Mouse (Mus musculus): ENCODE measurements around the gene Rassf3. TPM values are rescaled to one million over a fixed set of nuclear protein-coding genes. Genes with fewer than 3 reads are reported as not detected.

Gene Rassf3
- polyA plus RNA-seq, 1 experiment = 0.07 TPM

DNA sequence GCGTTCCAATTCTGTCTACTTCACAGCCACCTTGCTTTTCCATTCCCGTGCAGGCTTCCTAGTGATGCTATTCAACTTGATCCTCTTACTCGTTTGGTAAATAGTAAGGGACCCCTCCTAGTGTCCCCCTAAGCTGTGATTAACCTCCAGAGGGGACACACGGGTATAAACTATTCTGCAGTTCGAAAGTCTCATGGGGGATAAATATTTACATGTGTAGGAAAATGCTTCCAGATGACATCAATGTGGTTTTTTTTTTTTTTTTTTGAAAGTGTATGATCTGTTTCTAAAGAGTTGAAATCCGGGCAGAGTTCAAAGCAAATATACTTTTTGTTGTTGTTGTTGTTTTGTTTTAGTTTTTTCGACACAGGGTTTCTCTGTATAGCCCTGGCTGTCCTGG lies 29.8 kb upstream of the Rassf3 start:
- Histone ChIP-seq H3K4me3 (replicated peaks) (peak overlapping the region; percentile 58), H3K4me1 (ENCODE audit: control insufficient read depth) (peaks cover 54% of the 10 kb centered on the region), H3K9me3 (ENCODE audit: control insufficient read depth, low read length) (no peaks in the 10 kb centered on the region), H3K36me3 (ENCODE audit: control insufficient read depth) (no peaks in the 10 kb centered on the region), H3K27me3 (ENCODE audit: control insufficient read depth) (no peaks in the 10 kb centered on the region)
- no peak for TF ChIP-seq GATA1 (IDR thresholded peaks at IDR 0.05; ENCODE audit: low read length)
- no peak for TF ChIP-seq TAL1 (IDR thresholded peaks at IDR 0.05; ENCODE audit: low read length)

DNA sequence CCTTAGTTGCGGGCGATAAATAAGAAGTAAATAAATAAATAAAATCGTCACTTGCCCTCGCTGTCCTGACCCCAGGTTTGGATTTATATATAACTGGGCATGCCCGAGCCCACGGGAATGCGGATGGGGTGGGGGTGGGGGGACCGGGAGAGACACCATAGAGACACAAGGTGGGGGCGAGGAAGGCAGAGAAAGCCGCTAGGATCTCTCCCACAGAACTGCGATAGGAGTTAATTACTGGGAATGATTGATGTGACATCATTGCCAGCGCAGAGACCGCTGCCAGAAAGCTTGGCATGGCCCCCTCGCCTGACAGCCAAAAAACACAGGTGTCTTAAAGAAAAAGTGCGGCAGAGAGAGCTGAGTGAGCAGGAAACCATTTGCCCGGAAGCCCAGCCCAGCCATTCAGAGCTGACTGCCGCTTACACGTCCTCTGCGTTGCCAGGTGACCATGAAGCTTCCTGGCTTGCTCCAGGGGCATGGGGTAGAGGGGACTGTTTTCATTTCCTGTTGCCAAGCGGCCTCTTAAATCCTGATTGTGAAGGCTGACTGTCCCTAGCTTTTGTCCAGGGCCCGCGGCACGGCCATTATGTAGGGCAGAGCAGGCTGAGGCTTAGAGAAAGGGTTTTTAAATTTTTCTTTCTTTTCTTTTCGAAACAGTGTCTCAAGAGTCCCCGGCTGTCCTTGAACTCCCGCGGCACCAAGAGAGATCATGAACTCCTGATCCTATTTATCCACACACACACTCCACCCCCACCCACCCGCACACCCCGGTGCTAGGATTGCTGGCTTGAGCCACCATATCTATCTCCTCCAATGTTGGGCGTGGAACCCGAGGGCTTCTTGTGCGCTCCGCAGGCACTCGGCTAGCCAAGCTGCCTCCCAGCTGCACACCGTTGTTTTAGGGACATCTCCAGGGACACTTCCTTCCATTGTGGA lies 29.1 kb upstream of the Rassf3 start:
- Histone ChIP-seq H3K9me3 (ENCODE audit: control insufficient read depth, low read length) (no peaks in the 10 kb centered on the region), H3K27me3 (ENCODE audit: control insufficient read depth) (no peaks in the 10 kb centered on the region), H3K4me3 (replicated peaks) (peak overlapping the region; percentile 58), H3K36me3 (ENCODE audit: control insufficient read depth) (no peaks in the 10 kb centered on the region), H3K4me1 (ENCODE audit: control insufficient read depth) (peaks cover 51% of the 10 kb centered on the region)
- TF ChIP-seq TAL1 (IDR thresholded peaks at IDR 0.05; ENCODE audit: low read length) (no peak), GATA1 (IDR thresholded peaks at IDR 0.05; ENCODE audit: low read length) (no peak)

DNA sequence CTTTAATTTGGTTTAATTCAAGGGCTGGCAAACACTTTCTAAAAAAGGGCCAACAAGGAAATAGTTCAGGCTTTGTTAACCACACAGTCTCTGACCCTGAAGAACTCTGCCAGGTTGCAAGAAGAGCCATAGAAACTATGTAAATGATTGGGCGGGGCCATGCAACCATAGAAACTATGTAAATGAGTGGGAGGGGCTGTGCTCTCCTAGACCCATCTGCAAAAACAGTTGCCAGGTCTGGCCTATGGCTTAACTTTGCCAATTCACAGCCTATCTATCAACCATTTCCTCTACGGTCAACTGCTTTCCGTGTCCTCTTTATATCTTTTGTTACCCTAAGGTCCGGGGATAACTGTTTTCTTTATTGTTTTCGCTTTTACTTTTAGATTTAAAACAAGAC lies 25.0 kb upstream of the Rassf3 start:
- Histone ChIP-seq H3K27me3 (ENCODE audit: control insufficient read depth) (no peaks in the 10 kb centered on the region), H3K4me3 (replicated peaks) (no peak overlapping the region), H3K9me3 (ENCODE audit: control insufficient read depth, low read length) (no peaks in the 10 kb centered on the region), H3K4me1 (ENCODE audit: control insufficient read depth) (peaks cover 28% of the 10 kb centered on the region), H3K36me3 (ENCODE audit: control insufficient read depth) (no peaks in the 10 kb centered on the region)
- TF ChIP-seq TAL1 (IDR thresholded peaks at IDR 0.05; ENCODE audit: low read length) (no peak), GATA1 (IDR thresholded peaks at IDR 0.05; ENCODE audit: low read length) (no peak)

DNA sequence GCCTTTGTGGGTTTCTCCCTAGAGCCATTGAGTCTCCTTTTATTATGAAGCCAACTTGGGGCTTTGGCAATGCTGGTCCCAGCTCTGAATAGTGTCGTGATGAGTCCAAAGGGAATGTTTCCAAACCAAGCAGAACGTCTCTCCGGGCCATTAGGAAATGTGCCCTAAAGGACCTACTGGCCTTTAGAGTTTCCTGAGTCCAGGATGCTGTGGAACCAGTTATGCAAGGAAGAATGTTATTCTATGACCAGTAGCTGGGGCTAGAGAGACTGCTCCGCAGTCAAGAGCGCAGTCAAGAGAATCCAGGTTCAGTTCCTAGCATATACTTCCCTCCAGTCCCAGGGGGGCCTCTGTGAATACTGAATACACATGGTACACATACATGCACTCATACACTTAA lies 23.9 kb upstream of the Rassf3 start:
- TF ChIP-seq TAL1 (IDR thresholded peaks at IDR 0.05; ENCODE audit: low read length) = no peak
- no peak for TF ChIP-seq GATA1 (IDR thresholded peaks at IDR 0.05; ENCODE audit: low read length)
- Histone ChIP-seq H3K36me3 (ENCODE audit: control insufficient read depth) (no peaks in the 10 kb centered on the region), H3K4me1 (ENCODE audit: control insufficient read depth) (peaks cover 19% of the 10 kb centered on the region), H3K9me3 (ENCODE audit: control insufficient read depth, low read length) (no peaks in the 10 kb centered on the region), H3K27me3 (ENCODE audit: control insufficient read depth) (no peaks in the 10 kb centered on the region), H3K4me3 (replicated peaks) (no peak overlapping the region)

DNA sequence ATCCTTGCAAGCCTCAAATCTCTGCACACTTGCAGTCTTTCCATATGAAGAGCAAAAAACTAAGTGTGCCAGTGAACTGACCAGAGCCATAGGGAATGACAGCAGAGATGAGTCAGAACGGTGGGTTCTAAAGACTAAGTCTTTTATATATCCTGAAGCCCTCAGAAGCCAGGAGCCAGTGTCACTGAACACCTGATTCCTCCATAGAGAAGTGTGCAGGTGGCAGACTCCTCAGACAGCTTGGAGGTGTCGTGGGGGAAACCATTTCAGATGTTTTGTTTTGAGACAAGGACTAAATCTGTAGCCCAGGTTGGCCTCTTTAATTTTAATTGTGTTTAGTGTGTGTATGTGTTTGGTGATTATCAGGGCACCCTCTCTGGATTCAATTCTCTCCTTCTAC lies 22.9 kb upstream of the Rassf3 start:
- H3K4me1 ChIP-seq (ENCODE audit: control insufficient read depth) = peaks cover 13% of the 10 kb centered on the region
- no peak overlapping the region for H3K4me3 ChIP-seq (replicated peaks)
- H3K36me3 ChIP-seq (ENCODE audit: control insufficient read depth) = no peaks in the 10 kb centered on the region
- TF ChIP-seq TAL1 (IDR thresholded peaks at IDR 0.05; ENCODE audit: low read length) (no peak), GATA1 (IDR thresholded peaks at IDR 0.05; ENCODE audit: low read length) (no peak)
- no peaks in the 10 kb centered on the region for H3K9me3 ChIP-seq (ENCODE audit: control insufficient read depth, low read length)
- no peaks in the 10 kb centered on the region for H3K27me3 ChIP-seq (ENCODE audit: control insufficient read depth)

DNA sequence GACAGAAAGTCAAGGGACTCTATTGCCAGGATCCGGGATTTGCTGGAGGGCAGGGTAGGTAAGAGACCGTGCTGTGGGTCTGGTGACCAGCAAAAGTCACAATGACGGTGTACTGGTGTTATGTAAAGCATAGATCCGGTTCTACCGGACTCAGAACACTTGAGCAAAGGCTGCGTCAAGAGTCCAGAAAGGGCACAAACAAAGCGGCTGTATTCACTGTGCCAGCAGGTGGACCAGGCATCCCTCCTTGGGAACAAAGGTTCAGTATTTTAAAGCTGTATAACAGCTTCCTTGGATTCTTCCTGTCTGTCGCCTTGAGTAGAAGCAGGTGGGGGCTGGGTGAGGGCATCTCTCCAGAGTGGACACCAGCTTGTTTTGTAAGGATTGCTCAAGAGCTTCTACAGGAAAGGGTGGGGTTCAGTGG lies 22.3 kb upstream of the Rassf3 start:
- Histone ChIP-seq H3K4me1 (ENCODE audit: control insufficient read depth) (peaks cover 17% of the 10 kb centered on the region), H3K27me3 (ENCODE audit: control insufficient read depth) (no peaks in the 10 kb centered on the region), H3K36me3 (ENCODE audit: control insufficient read depth) (no peaks in the 10 kb centered on the region), H3K4me3 (replicated peaks) (no peak overlapping the region), H3K9me3 (ENCODE audit: control insufficient read depth, low read length) (no peaks in the 10 kb centered on the region)
- TF ChIP-seq GATA1 (IDR thresholded peaks at IDR 0.05; ENCODE audit: low read length) (no peak), TAL1 (IDR thresholded peaks at IDR 0.05; ENCODE audit: low read length) (no peak)

DNA sequence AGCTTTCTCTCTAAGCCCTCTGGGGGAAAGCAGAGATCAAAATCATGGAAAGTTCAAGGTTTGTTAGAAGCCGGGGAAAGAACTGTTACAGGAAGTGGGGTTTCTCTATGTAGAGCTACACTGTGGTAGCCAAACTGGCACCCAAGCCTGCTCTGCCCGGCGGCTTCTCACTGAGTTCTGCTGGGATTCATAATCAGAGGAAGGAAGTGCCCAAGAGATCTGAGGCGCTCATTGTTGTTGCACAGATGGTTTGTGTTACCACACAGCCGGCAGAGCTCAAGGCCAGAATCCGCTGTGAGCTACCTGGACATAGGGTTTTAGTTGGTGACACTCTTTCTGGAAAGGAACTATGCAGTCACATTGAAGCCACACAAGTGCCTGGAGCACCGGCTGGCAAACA lies 21.8 kb upstream of the Rassf3 start:
- Histone ChIP-seq H3K9me3 (ENCODE audit: control insufficient read depth, low read length) (no peaks in the 10 kb centered on the region), H3K27me3 (ENCODE audit: control insufficient read depth) (no peaks in the 10 kb centered on the region), H3K4me3 (replicated peaks) (no peak overlapping the region), H3K36me3 (ENCODE audit: control insufficient read depth) (no peaks in the 10 kb centered on the region), H3K4me1 (ENCODE audit: control insufficient read depth) (peaks cover 22% of the 10 kb centered on the region)
- TF ChIP-seq TAL1 (IDR thresholded peaks at IDR 0.05; ENCODE audit: low read length) (no peak), GATA1 (IDR thresholded peaks at IDR 0.05; ENCODE audit: low read length) (no peak)

DNA sequence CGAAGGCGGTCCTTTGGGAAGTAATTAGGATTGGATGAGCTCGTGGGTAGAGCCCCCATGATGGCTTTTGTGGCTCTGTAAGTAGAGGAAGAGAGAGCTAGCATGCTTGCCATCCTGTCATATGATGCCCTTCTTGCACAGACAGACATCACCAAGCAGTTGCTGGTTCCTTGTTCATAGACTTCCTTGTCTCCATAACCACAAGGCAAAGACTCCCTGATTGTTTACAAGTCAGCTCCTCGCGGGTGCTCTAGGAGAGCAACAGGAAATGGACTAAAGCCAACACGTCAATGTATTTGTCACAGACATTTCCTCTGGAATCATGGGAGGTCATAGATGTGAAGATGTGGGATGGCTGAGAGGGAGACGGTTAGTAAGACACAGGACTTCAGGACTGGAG lies 20.5 kb upstream of the Rassf3 start:
- H3K9me3 ChIP-seq (ENCODE audit: control insufficient read depth, low read length) = no peaks in the 10 kb centered on the region
- H3K4me1 ChIP-seq (ENCODE audit: control insufficient read depth) = peaks cover 32% of the 10 kb centered on the region
- H3K36me3 ChIP-seq (ENCODE audit: control insufficient read depth) = no peaks in the 10 kb centered on the region
- no peak for TF ChIP-seq TAL1 (IDR thresholded peaks at IDR 0.05; ENCODE audit: low read length)
- H3K4me3 ChIP-seq (replicated peaks) = no peak overlapping the region
- H3K27me3 ChIP-seq (ENCODE audit: control insufficient read depth) = no peaks in the 10 kb centered on the region

DNA sequence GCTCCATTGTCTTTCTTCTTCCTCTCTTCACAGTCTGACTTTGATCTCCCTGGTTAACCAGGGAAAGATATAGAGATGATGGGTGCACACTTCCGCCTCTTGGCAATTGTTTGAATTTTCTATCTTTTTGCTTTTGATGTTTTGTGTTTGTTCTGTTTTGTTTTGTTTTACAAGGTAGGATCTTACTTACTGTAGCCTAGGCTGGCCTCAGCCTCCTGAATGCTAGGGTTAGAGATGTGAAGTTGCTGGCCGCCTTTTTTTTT lies 17.9 kb upstream of the Rassf3 start:
- Histone ChIP-seq H3K36me3 (ENCODE audit: control insufficient read depth) (no peaks in the 10 kb centered on the region), H3K4me1 (ENCODE audit: control insufficient read depth) (peaks cover 24% of the 10 kb centered on the region), H3K27me3 (ENCODE audit: control insufficient read depth) (no peaks in the 10 kb centered on the region), H3K4me3 (replicated peaks) (no peak overlapping the region), H3K9me3 (ENCODE audit: control insufficient read depth, low read length) (no peaks in the 10 kb centered on the region)
- TF ChIP-seq TAL1 (IDR thresholded peaks at IDR 0.05; ENCODE audit: low read length) = no peak
- no peak for TF ChIP-seq GATA1 (IDR thresholded peaks at IDR 0.05; ENCODE audit: low read length)
